In the genomic region with DNA sequence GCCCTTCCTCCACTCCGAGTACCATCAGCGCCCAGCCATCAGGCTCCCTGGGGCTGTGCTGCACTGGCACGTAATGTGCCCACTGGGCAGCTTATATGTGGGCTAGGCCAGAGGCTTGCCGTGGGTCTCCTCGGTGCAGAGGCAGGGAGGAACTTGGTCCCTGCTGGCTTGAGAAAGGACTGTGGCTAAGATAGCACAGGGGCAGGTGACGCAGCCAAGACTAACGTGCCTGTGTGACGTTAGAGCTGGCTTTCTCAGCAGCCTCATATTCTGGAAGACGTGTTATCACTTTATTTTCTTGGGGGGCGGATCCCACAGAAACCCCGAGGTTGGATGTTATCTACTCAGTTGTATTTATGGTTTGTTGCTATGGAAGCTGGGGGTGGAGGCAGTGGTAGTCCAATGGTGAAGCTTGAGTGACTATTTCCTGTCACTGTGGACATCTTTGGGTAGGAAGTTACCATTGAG, we compare ENCODE assay signal across 14 mouse cellular contexts. TPM values are rescaled to one million over a fixed set of nuclear protein-coding genes. Genes with fewer than 3 reads are reported as not detected.
DNase-seq lines count a peak whose midpoint lies in the region; ATAC-seq and TF ChIP-seq lines count a peak whose summit lies in the region.
"Had no signal": no experiment of that assay in that cellular context is flagged by ENCODE, and none has a peak within 500 bp of the region (broad histone marks: within the 10 kb centered on the region; RNA-seq: fewer than 3 reads in every experiment).

No protein-coding gene starts in this region.

- no peaks in the 10 kb centered on the region for H3K27me3 ChIP-seq in liver, embryonic 12.5 days (replicated peaks)
- no peaks in the 10 kb centered on the region for H3K27me3 ChIP-seq in stomach, postnatal 0 days (ENCODE audit: control insufficient read depth, insufficient read depth, low read length)
- no peaks in the 10 kb centered on the region for H3K27me3 ChIP-seq in embryonic facial prominence, embryonic 10.5 days (replicated peaks; ENCODE audit: low read depth, poor library complexity, severe bottlenecking)
- H3K27me3 ChIP-seq: limb, embryonic 13.5 days; Patski had no signal

- no peak overlapping the region for H3K4me3 ChIP-seq in gastrocnemius, adult 2 months
- no peak overlapping the region for H3K4me3 ChIP-seq in lung, adult 2 months (replicated peaks; ENCODE audit: extremely low read depth, low read depth, low read length)
- no peak overlapping the region for H3K4me3 ChIP-seq in liver, embryonic 12.5 days
- no peak overlapping the region for H3K4me3 ChIP-seq in stomach, postnatal 0 days (ENCODE audit: low read depth, low read length)
- no peak overlapping the region for H3K4me3 ChIP-seq in embryonic facial prominence, embryonic 10.5 days
- H3K4me3 ChIP-seq: forebrain, embryonic 10.5 days; limb, embryonic 13.5 days had no signal

- no peak for DNase-seq in gastrocnemius, adult 2 months
- no peak for DNase-seq in gastrocnemius, postnatal 14 days
- peak; percentile 43 for DNase-seq in lung, postnatal 36 days
- no peak for DNase-seq in lung, adult 2 months
- peak; percentile 33 for DNase-seq in stomach, postnatal 0 days (ENCODE audit: low spot score)
- DNase-seq in embryonic facial prominence, embryonic 10.5 days (ENCODE audit: low spot score): no peak
- DNase-seq in cerebellum, adult 11 months: no peak
- DNase-seq: cerebellum, postnatal 36 days; gastrocnemius, postnatal 36 days had no signal

- ATAC-seq in liver, embryonic 12.5 days: peak; percentile 73
- ATAC-seq in stomach, postnatal 0 days (ENCODE audit: low FRiP score, low TSS enrichment): peak; percentile 41
- ATAC-seq: midbrain, embryonic 16.5 days had no signal

- H3K27ac ChIP-seq in gastrocnemius, adult 2 months: peak overlapping the region; percentile 36
- H3K27ac ChIP-seq in liver, embryonic 12.5 days: peak overlapping the region; percentile 58
- no peak overlapping the region for H3K27ac ChIP-seq in stomach, postnatal 0 days (replicated peaks)
- no peak overlapping the region for H3K27ac ChIP-seq in embryonic facial prominence, embryonic 10.5 days (replicated peaks)
- H3K27ac ChIP-seq: forebrain, embryonic 10.5 days; limb, embryonic 13.5 days had no signal

- WGBS in lung, adult 2 months: 60% methylated on average over 11 of the region's 11 CpGs
- 35% methylated on average over 11 of the region's 11 CpGs for WGBS in liver, embryonic 12.5 days (ENCODE audit: insufficient replicate concordance)
- 72% methylated on average over 11 of the region's 11 CpGs for WGBS in stomach, postnatal 0 days
- WGBS in embryonic facial prominence, embryonic 10.5 days: 90% methylated on average over 11 of the region's 11 CpGs

- no peak for TF ChIP-seq EP300 in stomach, postnatal 0 days (optimal IDR thresholded peaks at IDR 0.05)

- TF ChIP-seq POLR2A in lung, adult 2 months (IDR thresholded peaks at IDR 0.05; ENCODE audit: borderline replicate concordance, extremely low read depth, low read depth, low read length): no peak

- H3K36me3 ChIP-seq in liver, embryonic 12.5 days: peaks cover 44% of the 10 kb centered on the region
- peaks cover 5% of the 10 kb centered on the region; the same call in 1 of the 2 replicates for H3K36me3 ChIP-seq in stomach, postnatal 0 days (ENCODE audit: control insufficient read depth, insufficient read depth, low read length)
- H3K36me3 ChIP-seq in embryonic facial prominence, embryonic 10.5 days (replicated peaks): peaks cover 94% of the 10 kb centered on the region

- peak overlapping the region; percentile 24; the same call in 1 of the 2 replicates for H3K9ac ChIP-seq in liver, embryonic 12.5 days
- no peak overlapping the region for H3K9ac ChIP-seq in stomach, postnatal 0 days (ENCODE audit: low read length)
- H3K9ac ChIP-seq: limb, embryonic 13.5 days had no signal

- H3K9me3 ChIP-seq in liver, embryonic 12.5 days (replicated peaks): 0 out of 2 replicates have a peak, but pooled peaks cover 3% of the 10 kb centered on the region
- no peaks in the 10 kb centered on the region for H3K9me3 ChIP-seq in stomach, postnatal 0 days (ENCODE audit: control insufficient read depth, low read length)
- H3K9me3 ChIP-seq in embryonic facial prominence, embryonic 10.5 days: peaks cover 8% of the 10 kb centered on the region

- intact Hi-C loops in gastrocnemius, adult 2 months (cut with DNase I): no loop called here
- intact Hi-C loops in gastrocnemius, postnatal 14 days (cut with DNase I; ENCODE audit: low total_unique reads): loop anchor here (10.0 kb wide), 1 partner anchor 56 kb away; no protein-coding TSS in a partner anchor

- peak overlapping the region; percentile 27 for H3K4me2 ChIP-seq in liver, embryonic 12.5 days
- no peak overlapping the region for H3K4me2 ChIP-seq in stomach, postnatal 0 days (replicated peaks; ENCODE audit: low read depth)
- H3K4me2 ChIP-seq: limb, embryonic 13.5 days had no signal

- H3K4me1 ChIP-seq in lung, adult 2 months (ENCODE audit: control insufficient read depth, insufficient read depth, low read length): peaks cover 18% of the 10 kb centered on the region
- H3K4me1 ChIP-seq in liver, embryonic 12.5 days: peaks cover 46% of the 10 kb centered on the region
- H3K4me1 ChIP-seq in stomach, postnatal 0 days (replicated peaks; ENCODE audit: control insufficient read depth, insufficient read depth): no peaks in the 10 kb centered on the region
- no peaks in the 10 kb centered on the region for H3K4me1 ChIP-seq in embryonic facial prominence, embryonic 10.5 days

- TF ChIP-seq CTCF in gastrocnemius, adult 2 months (IDR thresholded peaks at IDR 0.05): no peak
- no peak for TF ChIP-seq CTCF in lung, adult 2 months (IDR thresholded peaks at IDR 0.05; ENCODE audit: insufficient read depth, low read length)
- TF ChIP-seq CTCF in stomach, postnatal 0 days (IDR thresholded peaks at IDR 0.05; ENCODE audit: low read depth): no peak

RNA-seq across cellular contexts. Expression of a gene that starts 8.8 kb away (rescaled TPM):
- 10 to 100 TPM; 73.0 to 89.6 TPM for total RNA-seq in gastrocnemius, adult 2 months (2021)
- total RNA-seq in gastrocnemius, postnatal 14 days (2021): 10 to 100 TPM; 30.8 to 77.9 TPM
- 233 and 359 TPM in 2 replicates for polyA plus RNA-seq in lung, adult 2 months (2012; rRNA removed)
- polyA plus RNA-seq in liver, embryonic 12.5 days (2016; fragmentation: Nextera tagmentation; extraction: Ambion mirVana): 28.6 and 28.7 TPM in 2 replicates
- 27.7 and 33.1 TPM in 2 replicates for polyA plus RNA-seq in stomach, postnatal 0 days (2015; fragmentation: Nextera tagmentation; extraction: Ambion mirVana)
- 22.5 and 23.3 TPM in 2 replicates for polyA plus RNA-seq in embryonic facial prominence, embryonic 10.5 days (2016; fragmentation: Nextera tagmentation; extraction: Ambion mirVana)

RNA-seq across cellular contexts. Expression of a gene that starts 9.4 kb away (rescaled TPM):
- 10 to 100 TPM; 40.3 to 60.3 TPM for total RNA-seq in gastrocnemius, adult 2 months (2021)
- 10 to 100 TPM; 71.4 to 87.7 TPM for total RNA-seq in gastrocnemius, postnatal 14 days (2021)
- 86.3 and 93.3 TPM in 2 replicates for polyA plus RNA-seq in lung, adult 2 months (2012; rRNA removed)
- 44.6 and 45.7 TPM in 2 replicates for polyA plus RNA-seq in liver, embryonic 12.5 days (2016; fragmentation: Nextera tagmentation; extraction: Ambion mirVana)
- 64.2 and 65.5 TPM in 2 replicates for polyA plus RNA-seq in stomach, postnatal 0 days (2015; fragmentation: Nextera tagmentation; extraction: Ambion mirVana)
- 107 and 109 TPM in 2 replicates for polyA plus RNA-seq in embryonic facial prominence, embryonic 10.5 days (2016; fragmentation: Nextera tagmentation; extraction: Ambion mirVana)

Comparison
In these comparisons a context has a peak if more than half of its experiments do, and no peak if none do; other contexts are left out.
1. DNase-seq: peak in lung, postnatal 36 days (single experiment) and stomach, postnatal 0 days (single experiment); none in gastrocnemius, adult 2 months (single experiment), gastrocnemius, postnatal 14 days (single experiment), lung, adult 2 months (single experiment), embryonic facial prominence, embryonic 10.5 days (single experiment) and cerebellum, adult 11 months (single experiment).
2. H3K27ac ChIP-seq: peak in gastrocnemius, adult 2 months (single experiment) and liver, embryonic 12.5 days (single experiment); none in stomach, postnatal 0 days (single experiment) and embryonic facial prominence, embryonic 10.5 days (single experiment).